Comparison of ENCODE assay signal across 27 mouse cellular contexts in genomic region chr3:124597789-124598188, GRCm38 (mm10). TPM values are rescaled to one million over a fixed set of nuclear protein-coding genes. Genes with fewer than 3 reads are reported as not detected.
A peak's percentile ranks its signal among the peaks of the same experiment; 100 is the strongest.
DNase-seq lines count a peak whose midpoint lies in the region; ATAC-seq and TF ChIP-seq lines count a peak whose summit lies in the region.
"Had no signal": no experiment of that assay in that cellular context is flagged by ENCODE, and none has a peak within 500 bp of the region (broad histone marks: within the 10 kb centered on the region; RNA-seq: fewer than 3 reads in every experiment).

No protein-coding gene starts in this region.

- H3K27me3 ChIP-seq in MEL (ENCODE audit: control insufficient read depth in 1 of 2, insufficient read depth in 2 of 2, low read length in 2 of 2) (no peaks in the 10 kb centered on the region), Patski (no peaks in the 10 kb centered on the region)
- H3K27me3 ChIP-seq: CH12.LX; embryonic facial prominence, embryonic 12.5 days; forebrain, embryonic 13.5 days; forebrain, embryonic 15.5 days had no signal

- ATAC-seq in Patski, result peak; percentile 73
- ATAC-seq: CD4-positive, CD25-positive, alpha-beta regulatory T cell, adult 4 months; forebrain, embryonic 13.5 days; forebrain, embryonic 15.5 days; forebrain, postnatal 0 days had no signal

- no peaks in the 10 kb centered on the region for H3K79me2 ChIP-seq in MEL (ENCODE audit: control insufficient read depth, insufficient read depth, low read length, poor library complexity)

- CTCF ChIA-PET in Patski (lab: Charles Lee), result interaction anchor here (1.4 to 1.6 kb wide), 2 partner anchors 10 kb away, joined by 5 read pairs; no protein-coding TSS in a partner anchor

- in situ Hi-C loops in Patski (cut with MboI; ENCODE audit: low pct_unique_long_range_greater_than_20kb), result loop anchor here (25.0 kb wide), 1 partner anchor 910 kb away; the partner anchor contains the start of gene Ndst3

- H3K4me1 ChIP-seq in MEL (ENCODE audit: control insufficient read depth in 1 of 2, insufficient read depth in 2 of 2, low read length in 2 of 2), result no peaks in the 10 kb centered on the region
- H3K4me1 ChIP-seq: embryonic facial prominence, embryonic 10.5 days; embryonic facial prominence, embryonic 12.5 days; forebrain, embryonic 13.5 days; forebrain, embryonic 15.5 days had no signal

- no peak for TF ChIP-seq POLR2A in MEL (IDR thresholded peaks at IDR 0.05; ENCODE audit: control insufficient read depth in 1 of 2, insufficient read depth in 1 of 2, low read depth in 1 of 2, low read length in 2 of 2, poor library complexity in 1 of 2)

- H3K9ac ChIP-seq in MEL (ENCODE audit: control insufficient read depth, low read depth, low read length, poor library complexity, severe bottlenecking), result no peak overlapping the region
- H3K9ac ChIP-seq: embryonic facial prominence, embryonic 12.5 days; forebrain, embryonic 13.5 days; forebrain, embryonic 15.5 days; forebrain, postnatal 0 days had no signal

- DNase-seq in 3T3-L1 (ENCODE audit: low read depth, low spot score) (peak; percentile 76), MEL (ENCODE audit: low read depth, low spot score) (peak; percentile 28), Patski (ENCODE audit: low read depth, low spot score) (no peak)
- no peak for DNase-seq in heart, adult 8-10 months (ENCODE audit: low spot score)
- DNase-seq in right cerebral cortex, adult 2 months (ENCODE audit: low spot score in 2 of 2), result no peak
- DNase-seq: adrenal gland, adult 2 months; adrenal gland, postnatal 10 days; adrenal gland, postnatal 25 days; B cell, adult 2 months; cerebellum, adult 11 months; cerebellum, adult 18-20 months; cerebellum, adult 9-10 months; cerebellum, postnatal 10 days; cerebellum, postnatal 25 days; forebrain, postnatal 0 days had no signal

- no peaks in the 10 kb centered on the region for H3K9me3 ChIP-seq in MEL (replicated peaks; ENCODE audit: insufficient read depth, low read length)
- H3K9me3 ChIP-seq: embryonic facial prominence, embryonic 10.5 days; embryonic facial prominence, embryonic 12.5 days; forebrain, embryonic 13.5 days; forebrain, embryonic 15.5 days had no signal

- TF ChIP-seq CTCF in MEL (IDR thresholded peaks at IDR 0.05 in 2 of 3, conservative IDR thresholded peaks at IDR 0.05 in 1 of 3; ENCODE audit: control insufficient read depth in 1 of 3, insufficient read depth in 1 of 3, low read depth in 2 of 3, low read length in 3 of 3, poor library complexity in 1 of 3, severe bottlenecking in 1 of 3), result no peak
- no peak for TF ChIP-seq CTCF in Patski (IDR thresholded peaks at IDR 0.05)

- TF ChIP-seq EP300 in MEL (IDR thresholded peaks at IDR 0.05; ENCODE audit: low read depth in 1 of 2, low read length in 2 of 2), result no peak

- no peak for TF ChIP-seq RAD21 in MEL (IDR thresholded peaks at IDR 0.05; ENCODE audit: low read depth, low read length)

- no peaks in the 10 kb centered on the region for H3K36me3 ChIP-seq in MEL (ENCODE audit: control insufficient read depth in 1 of 2, insufficient read depth in 2 of 2, low read length in 2 of 2)
- H3K36me3 ChIP-seq: embryonic facial prominence, embryonic 10.5 days; embryonic facial prominence, embryonic 12.5 days; forebrain, embryonic 15.5 days; G1E had no signal

- no peak overlapping the region for H3K4me3 ChIP-seq in MEL (ENCODE audit: control insufficient read depth in 1 of 2, insufficient read depth in 1 of 2, low read depth in 2 of 2, low read length in 2 of 2)
- H3K4me3 ChIP-seq: embryonic facial prominence, embryonic 10.5 days; embryonic facial prominence, embryonic 12.5 days; forebrain, embryonic 13.5 days; forebrain, embryonic 15.5 days had no signal

- POLR2A ChIA-PET in Patski (lab: Charles Lee), result no interaction called here

- no peak overlapping the region for H3K27ac ChIP-seq in MEL (ENCODE audit: control insufficient read depth, low read depth, low read length)
- H3K27ac ChIP-seq: embryonic facial prominence, embryonic 10.5 days; embryonic facial prominence, embryonic 12.5 days; forebrain, embryonic 13.5 days; forebrain, embryonic 15.5 days had no signal

TF ChIP-seq in MEL, 35 proteins besides CTCF, POLR2A, EP300 and RAD21:
- no peak for TF ChIP-seq E2F4 (IDR thresholded peaks at IDR 0.05; ENCODE audit: borderline replicate concordance, low read depth, low read length)
- TF ChIP-seq USF2 (IDR thresholded peaks at IDR 0.05; ENCODE audit: borderline replicate concordance in 1 of 2, insufficient read depth in 1 of 2, low read depth in 1 of 2, low read length in 2 of 2), result no peak

RNA-seq across cellular contexts. Expression of gene 1700003H04Rik, which starts 16.9 kb away (rescaled TPM):
- not detected in 2 replicates for total RNA-seq in MEL (2012; rRNA removed)
- polyA plus RNA-seq in MEL (2012; ENCODE audit: insufficient read depth in 1 of 2, insufficient read length in 2 of 2, low read depth in 1 of 2, low replicate concordance in 2 of 2, missing spikeins in 1 of 2), result not detected
- polyA plus RNA-seq in Patski (2021), result not detected
- total RNA-seq in heart, adult 8-10 months (2022), result not detected
- total RNA-seq: adrenal gland, adult 2 months; adrenal gland, postnatal 10 days; adrenal gland, postnatal 25 days; adrenal gland, postnatal 4 days; CH12.LX; forebrain, postnatal 0 days; G1E had no signal
- polyA plus RNA-seq: adrenal gland, adult 2 months; brain, embryonic 14.5 days; CD4-positive, CD25-positive, alpha-beta regulatory T cell, adult 4 months; cortical plate, adult 2 months; embryonic facial prominence, embryonic 10.5 days; embryonic facial prominence, embryonic 12.5 days; embryonic facial prominence, embryonic 14.5 days; forebrain, embryonic 11.5 days; forebrain, embryonic 13.5 days; forebrain, embryonic 15.5 days; forebrain, postnatal 0 days; G1E had no signal

Comparison
In these comparisons a context has a peak if more than half of its experiments do, and no peak if none do; other contexts are left out.
1. DNase-seq: peak in 3T3-L1 (single experiment) and MEL (single experiment); none in Patski (single experiment), heart, adult 8-10 months (single experiment) and right cerebral cortex, adult 2 months (0 of 2).